Mouse (Mus musculus) midbrain, embryonic 14.5 days (tissue): Measurements from ENCODE around the gene Foxr1. TPM values are rescaled to one million over a fixed set of nuclear protein-coding genes. Genes with fewer than 3 reads are reported as not detected.

Source experiments
- ATAC-seq: fragments of 200-750 bp; cut with Nextera tagmentation; 2 replicates; pipeline ENCODE4 v1.8.0; 2017; ENCODE audit warnings: moderate number of reproducible peaks, moderate library complexity; ENCODE audit not compliant: low FRiP score, low TSS enrichment
- DNase-seq: peaks from one replicate; pipeline ENCODE4 v3.0.0-alpha.2; 2015
- H3K27ac ChIP-seq: fragments of 300-500 bp; sonication (generic); replicated peaks from 2 replicates; pipeline ENCODE4 v1.5.1; 2014; ENCODE audit warnings: mild to moderate bottlenecking, low read depth, low read length, moderate library complexity
- H3K27me3 ChIP-seq: fragments of 300-500 bp; sonication (generic); 2 replicates; pipeline ENCODE4 v1.6.1; 2014; ENCODE audit warnings: low read length, control low read depth, mixed read lengths; ENCODE audit not compliant: control insufficient read depth, insufficient read depth
- H3K36me3 ChIP-seq: fragments of 300-500 bp; sonication (generic); 2 replicates; pipeline ENCODE4 v1.6.1; 2014; ENCODE audit warnings: low read length, control low read depth; ENCODE audit not compliant: control insufficient read depth, insufficient read depth
- H3K4me1 ChIP-seq: fragments of 300-500 bp; sonication (generic); 2 replicates; pipeline ENCODE4 v1.6.1; 2014; ENCODE audit warnings: mild to moderate bottlenecking, antibody characterized with exemption, low read length, control low read depth; ENCODE audit not compliant: control insufficient read depth, insufficient read depth
- H3K4me2 ChIP-seq: fragments of 300-500 bp; sonication (generic); 2 replicates; pipeline ENCODE4 v1.6.1; 2014; ENCODE audit warnings: mild to moderate bottlenecking, low read length, moderate library complexity
- H3K4me3 ChIP-seq: fragments of 300-500 bp; sonication (generic); replicated peaks from 2 replicates; pipeline ENCODE4 v1.5.1; 2014; ENCODE audit warnings: low read depth, low read length
- H3K9ac ChIP-seq: fragments of 300-500 bp; sonication (generic); replicated peaks from 2 replicates; pipeline ENCODE4 v1.6.1; 2014; ENCODE audit warnings: mild to moderate bottlenecking, low read length, moderate library complexity
- H3K9me3 ChIP-seq: fragments of 300-500 bp; sonication (generic); 2 replicates; pipeline ENCODE4 v1.6.1; 2016; ENCODE audit warnings: low read length, control low read depth, mixed read lengths; ENCODE audit not compliant: control insufficient read depth
- WGBS: fragments of 180-500 bp; shearing (Covaris S2); extraction: QIAGEN DNeasy Blood & Tissue Kit; methylation state at CpG from one replicate; pipeline ENCODE4 v1.1.7; 2014; 5-methylcytosine and 5-hydroxymethylcytosine counted together
- polyA plus RNA-seq: library from polyadenylated mRNA; unstranded; fragments of >200 nt; fragmentation: Nextera tagmentation; extraction: Ambion mirVana; gene quantifications from 2 replicates; pipeline ENCODE4 v1.2.1, GENCODE M21; 2014

Gene Foxr1
- polyA plus RNA-seq, 1 experiment from 2014 or later: not detected

DNA sequence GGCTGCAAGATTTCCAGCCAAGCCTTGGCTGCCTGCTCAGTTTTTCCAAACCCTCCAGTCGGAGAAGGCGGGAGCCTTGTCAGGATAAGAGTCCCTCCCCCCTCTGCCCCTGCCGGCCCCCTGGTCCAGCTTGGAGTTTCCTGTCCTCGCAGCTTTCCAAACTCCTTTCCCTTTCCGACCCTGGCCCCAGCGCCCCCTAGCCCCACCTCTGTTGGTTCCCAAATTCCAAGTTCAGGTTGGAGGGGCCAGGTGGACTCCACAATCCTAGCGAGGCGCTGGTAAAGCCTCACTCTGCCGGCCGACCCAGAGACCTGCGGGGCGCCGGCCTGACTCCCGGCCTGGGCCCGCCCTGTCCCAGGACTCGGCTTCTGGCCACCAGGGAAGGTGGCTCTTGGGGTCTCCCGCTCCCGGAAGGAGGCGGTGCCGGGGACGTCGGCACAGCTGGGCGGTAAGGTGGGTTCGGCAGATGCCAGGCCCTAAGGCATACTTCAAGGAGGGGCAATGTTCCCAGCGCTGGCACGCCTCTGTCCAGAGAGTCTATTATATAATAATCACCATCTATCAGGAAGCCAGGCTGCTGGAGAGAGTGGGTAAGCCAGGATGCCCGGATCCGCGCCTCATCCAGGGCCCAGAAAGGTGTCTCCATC, 38.1 kb upstream of the Foxr1 start:
- Histone ChIP-seq H3K4me3 (peak overlapping the region; percentile 81), H3K4me2 (peak overlapping the region; percentile 72), H3K27me3 (no peaks in the 10 kb centered on the region), H3K9ac (peak overlapping the region; percentile 77), H3K36me3 (no peaks in the 10 kb centered on the region), H3K27ac (peak overlapping the region; percentile 97), H3K4me1 (peaks cover 14% of the 10 kb centered on the region), H3K9me3 (no peaks in the 10 kb centered on the region)
- WGBS: under 1% methylated on average over 29 of the region's 29 CpGs
- DNase-seq (peak; percentile 91), ATAC-seq (peak; percentile 63)

DNA sequence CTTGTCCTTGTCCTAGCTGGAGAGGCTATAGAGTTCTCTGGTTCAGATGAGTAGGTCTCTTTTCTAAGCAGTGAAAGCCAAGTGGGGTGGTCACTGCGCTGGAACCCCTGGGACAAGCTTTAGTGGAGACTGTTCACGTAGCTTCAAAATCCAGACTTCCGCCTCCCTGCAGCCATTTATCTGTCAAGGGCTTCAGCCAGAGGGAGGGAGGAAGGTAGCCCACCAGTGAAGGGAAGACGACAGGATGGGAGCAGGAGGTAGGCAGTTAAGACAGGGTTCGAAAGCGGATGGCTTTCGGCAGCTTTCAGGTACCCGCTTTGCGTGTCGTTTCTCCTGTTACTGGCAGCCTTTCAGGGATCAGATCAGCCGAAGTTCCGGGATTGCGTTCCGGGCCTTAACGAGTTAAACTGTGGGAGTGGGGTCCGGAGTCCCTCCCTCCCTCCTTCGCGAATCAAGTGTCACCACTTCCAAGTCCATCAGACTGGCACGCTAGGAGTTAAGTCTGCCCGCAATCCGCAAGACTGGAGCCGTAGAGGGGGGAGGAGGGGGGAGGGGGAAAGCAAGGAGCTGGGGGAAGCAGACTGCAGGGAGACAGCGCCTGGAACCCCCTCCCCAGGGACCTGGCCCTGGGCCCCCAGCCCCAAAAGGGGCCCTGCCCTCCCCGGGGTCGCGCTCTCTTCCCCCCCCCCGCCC, 37.4 kb upstream of the Foxr1 start:
- peak overlapping the region; percentile 97 for H3K27ac ChIP-seq
- peak overlapping the region; percentile 81 for H3K4me3 ChIP-seq
- H3K27me3 ChIP-seq: no peaks in the 10 kb centered on the region
- H3K4me2 ChIP-seq: peak overlapping the region; percentile 72
- DNase-seq (peak; percentile 94), ATAC-seq (peak; percentile 79)
- peak overlapping the region; percentile 77 for H3K9ac ChIP-seq
- H3K36me3 ChIP-seq: no peaks in the 10 kb centered on the region
- peaks cover 11% of the 10 kb centered on the region; the same call in 1 of the 2 replicates for H3K4me1 ChIP-seq
- WGBS: under 1% methylated on average over 24 of the region's 27 CpGs
- no peaks in the 10 kb centered on the region for H3K9me3 ChIP-seq

DNA sequence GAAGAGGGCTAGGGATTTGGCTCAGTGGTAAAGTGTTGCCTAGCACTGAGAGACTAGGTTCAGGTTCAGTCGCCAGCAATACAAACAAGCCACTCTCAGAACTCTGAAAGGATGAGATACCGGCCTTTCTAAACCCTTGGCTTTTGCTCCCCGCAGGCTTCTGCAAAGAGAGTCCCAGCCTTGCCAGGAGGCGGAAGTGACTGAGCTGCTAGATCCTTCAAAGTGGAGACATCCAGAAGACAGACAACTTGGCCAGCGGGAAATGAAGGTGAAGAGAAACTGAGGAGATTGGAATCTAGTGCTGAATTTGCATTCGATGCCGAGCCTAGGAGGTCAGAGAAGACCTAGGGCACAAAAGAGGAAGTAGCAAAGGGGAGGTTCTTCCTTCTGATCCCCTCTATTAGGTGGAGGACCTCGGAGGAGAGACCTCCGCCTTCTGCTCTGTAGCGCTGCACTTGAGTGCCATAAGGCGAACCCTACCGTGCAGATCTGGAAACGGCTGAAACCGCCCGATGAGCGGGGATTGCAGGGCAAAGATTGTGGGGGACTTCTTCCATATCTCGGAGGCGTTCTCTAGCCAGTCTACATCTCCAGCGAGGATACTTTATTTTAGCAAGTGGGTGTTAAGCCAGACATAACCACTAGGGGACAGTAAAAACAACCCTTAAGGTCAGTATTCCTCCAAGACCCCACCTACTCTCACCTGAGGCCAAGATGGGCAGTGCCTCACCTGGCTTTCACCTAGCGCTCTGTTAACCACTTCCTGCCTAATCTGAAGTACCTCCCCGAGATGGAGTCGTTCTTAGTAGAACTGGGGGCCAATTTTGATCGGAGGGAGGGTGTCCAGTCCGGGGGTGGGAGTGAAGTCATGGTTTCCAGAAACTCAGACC, 36.6 kb upstream of the Foxr1 start:
- peak overlapping the region; percentile 77 for H3K9ac ChIP-seq
- peaks cover 11% of the 10 kb centered on the region; the same call in 1 of the 2 replicates for H3K4me1 ChIP-seq
- peak overlapping the region; percentile 97 for H3K27ac ChIP-seq
- H3K9me3 ChIP-seq: no peaks in the 10 kb centered on the region
- H3K36me3 ChIP-seq: no peaks in the 10 kb centered on the region
- 5% methylated on average over 24 of the region's 24 CpGs for WGBS
- peak overlapping the region; percentile 81 for H3K4me3 ChIP-seq
- no peak for ATAC-seq
- peak; percentile 88 for DNase-seq
- H3K4me2 ChIP-seq: peak overlapping the region; percentile 72
- H3K27me3 ChIP-seq: no peaks in the 10 kb centered on the region

DNA sequence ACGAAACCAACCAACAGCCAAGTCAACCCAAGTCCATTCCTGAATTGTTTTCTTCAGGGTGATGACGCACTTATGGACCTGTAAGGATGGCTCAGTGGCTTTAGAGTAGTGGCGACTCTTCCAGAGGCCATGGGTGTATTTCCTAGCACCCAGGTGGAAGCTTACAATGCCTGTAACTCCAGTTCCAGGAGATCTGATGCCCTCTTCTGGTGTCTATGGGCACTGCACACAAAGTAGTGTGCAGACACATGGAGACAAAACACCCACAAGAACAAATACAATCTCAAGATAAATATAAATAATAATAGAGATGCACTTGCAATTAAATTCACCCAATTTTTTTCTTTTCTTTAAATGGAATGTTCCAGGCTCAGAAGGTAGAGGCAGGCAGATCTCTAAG, 35.0 kb upstream of the Foxr1 start:
- WGBS: 95% methylated on average over 3 of the region's 3 CpGs

DNA sequence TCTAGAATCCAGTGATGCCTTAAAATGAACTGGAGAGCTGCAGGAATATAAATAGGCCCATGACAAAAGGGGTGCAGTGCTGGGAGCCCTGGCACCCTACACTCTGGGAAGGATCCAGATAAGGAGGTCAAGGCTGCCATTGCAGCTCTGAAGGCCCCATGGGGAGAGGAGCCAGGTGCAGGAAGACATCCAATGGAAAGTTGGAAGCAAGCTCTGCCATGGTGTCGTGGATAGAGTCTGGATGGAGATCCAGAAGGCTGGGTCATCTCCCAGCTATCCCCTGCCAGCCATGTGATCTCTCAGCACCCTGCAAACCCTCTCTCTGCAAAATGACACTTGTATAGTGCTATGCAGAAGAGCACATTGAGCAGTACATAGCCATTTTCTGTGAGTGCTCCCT, 33.4 kb upstream of the Foxr1 start:
- Histone ChIP-seq H3K9me3 (no peaks in the 10 kb centered on the region), H3K27me3 (no peaks in the 10 kb centered on the region), H3K27ac (no peak overlapping the region), H3K36me3 (no peaks in the 10 kb centered on the region), H3K4me1 (peaks cover 8% of the 10 kb centered on the region; the same call in 1 of the 2 replicates), H3K9ac (no peak overlapping the region), H3K4me2 (no peak overlapping the region), H3K4me3 (no peak overlapping the region)
- 33% methylated on average over 1 of the region's 1 CpGs for WGBS
- DNase-seq (no peak), ATAC-seq (no peak)

More for the DNA sequence above, 35.0 kb upstream of the Foxr1 start:
- Histone ChIP-seq H3K27ac (no peak overlapping the region), H3K4me3 (no peak overlapping the region), H3K9ac (no peak overlapping the region), H3K9me3 (no peaks in the 10 kb centered on the region), H3K27me3 (no peaks in the 10 kb centered on the region), H3K4me2 (no peak overlapping the region), H3K4me1 (peaks cover 11% of the 10 kb centered on the region; the same call in 1 of the 2 replicates), H3K36me3 (no peaks in the 10 kb centered on the region)
- no peak for DNase-seq
- ATAC-seq: no peak

DNA sequence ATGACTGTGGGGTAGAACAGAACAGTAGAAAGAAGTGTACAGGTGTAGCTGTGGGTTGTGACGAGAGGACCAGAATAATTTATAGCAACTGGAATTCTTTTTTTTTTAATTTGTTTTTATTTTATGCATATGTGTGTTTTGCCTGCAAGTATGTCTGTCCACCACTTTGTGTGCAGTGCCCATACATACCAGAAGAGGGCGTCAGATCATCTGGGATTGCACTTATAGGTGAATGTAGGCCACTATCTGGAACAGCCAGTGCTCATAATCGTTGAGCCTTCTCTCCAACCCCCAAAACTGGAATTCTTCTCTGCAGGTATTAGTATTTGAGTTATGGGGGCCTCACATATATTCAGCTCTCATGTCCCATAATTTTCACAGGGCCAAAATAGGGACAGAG, 32.2 kb upstream of the Foxr1 start:
- Histone ChIP-seq H3K4me3 (no peak overlapping the region), H3K27me3 (no peaks in the 10 kb centered on the region), H3K4me1 (peaks cover 18% of the 10 kb centered on the region), H3K36me3 (no peaks in the 10 kb centered on the region), H3K4me2 (no peak overlapping the region), H3K27ac (no peak overlapping the region), H3K9me3 (no peaks in the 10 kb centered on the region), H3K9ac (no peak overlapping the region)
- no peak for DNase-seq
- no peak for ATAC-seq
- WGBS: 66% methylated on average over 3 of the region's 3 CpGs

DNA sequence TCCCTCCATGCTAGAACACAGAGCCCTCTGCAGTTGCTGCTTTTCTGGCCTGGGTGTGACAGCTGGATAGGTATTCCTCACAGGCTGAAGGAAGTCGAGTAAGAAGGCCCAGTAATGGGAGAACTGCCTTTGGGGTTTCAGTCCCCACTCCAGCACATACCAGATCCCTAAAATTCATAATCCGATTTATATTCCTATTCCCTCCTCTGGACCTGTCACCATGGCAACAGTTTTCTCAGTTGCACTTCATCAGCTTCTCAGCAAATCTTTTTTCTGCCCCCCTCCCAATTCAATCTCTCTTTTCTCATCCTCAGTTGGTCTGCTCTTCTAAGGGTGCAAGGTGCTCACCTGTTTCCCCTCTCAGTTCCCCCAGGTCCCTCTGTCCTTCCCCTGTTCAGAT, 27.9 kb upstream of the Foxr1 start:
- peak overlapping the region; percentile 60 for H3K27ac ChIP-seq
- 33% methylated on average over 2 of the region's 2 CpGs for WGBS
- H3K36me3 ChIP-seq: no peaks in the 10 kb centered on the region
- DNase-seq (peak; percentile 70), ATAC-seq (no peak)
- H3K9me3 ChIP-seq: no peaks in the 10 kb centered on the region
- no peak overlapping the region for H3K4me3 ChIP-seq
- H3K4me1 ChIP-seq: peaks cover 19% of the 10 kb centered on the region
- H3K4me2 ChIP-seq: 0 out of 2 replicates have a peak overlapping the region, but pooled peaks have one; percentile 8
- no peaks in the 10 kb centered on the region for H3K27me3 ChIP-seq
- H3K9ac ChIP-seq: no peak overlapping the region

DNA sequence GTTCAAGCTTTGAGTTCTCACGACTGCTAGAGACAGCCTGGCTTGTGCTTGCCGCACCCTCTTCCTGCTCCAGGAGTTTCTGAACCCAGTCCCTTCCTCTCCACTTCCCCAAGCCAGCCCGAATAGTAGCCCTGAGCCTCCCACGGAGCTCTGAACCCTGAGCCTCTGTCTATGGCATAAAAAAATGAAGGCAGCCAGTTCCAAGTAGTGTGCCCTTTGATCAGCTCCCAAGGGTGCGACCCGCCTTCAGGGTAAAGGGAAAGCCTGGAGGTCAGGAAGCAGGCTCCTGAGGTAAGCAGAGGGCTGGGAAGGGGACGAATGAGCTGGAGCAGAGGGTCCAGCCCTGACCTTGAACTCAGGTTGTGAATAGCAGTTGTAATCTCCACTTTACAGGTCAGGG, 27.3 kb upstream of the Foxr1 start:
- no peak for DNase-seq
- H3K36me3 ChIP-seq: no peaks in the 10 kb centered on the region
- no peak overlapping the region for H3K4me2 ChIP-seq
- H3K9me3 ChIP-seq: no peaks in the 10 kb centered on the region
- ATAC-seq: no peak
- H3K4me1 ChIP-seq: peaks cover 19% of the 10 kb centered on the region
- no peak overlapping the region for H3K9ac ChIP-seq
- H3K27me3 ChIP-seq: no peaks in the 10 kb centered on the region
- peak overlapping the region; percentile 60 for H3K27ac ChIP-seq
- no peak overlapping the region for H3K4me3 ChIP-seq
- 64% methylated on average over 7 of the region's 7 CpGs for WGBS
